Mouse (Mus musculus): Measurements from ENCODE around the gene Olfr1192-ps1.
"Not testable (repeated sequence)": the region's sequence is repeated elsewhere in the genome, so short reads cannot be mapped to it uniquely, and the experiment has no call there.

The Olfr1192-ps1 gene

GRCm38 (mm10) chr2:88648209-88648608, at the start of gene Olfr1192-ps1:
Gene Olfr1192-ps1 (plus strand): TSS chr2:88648509.
- DNase-seq: no peak

GRCm38 (mm10) chr2:88640242-88640641, 8.1 kb upstream of the Olfr1192-ps1 start, which contains the start of gene Olfr1191-ps1:
Gene Olfr1191-ps1 (plus strand): TSS chr2:88640542.
- DNase-seq: not testable (repeated sequence)

- not testable (repeated sequence) for DNase-seq
These were observed 27.0 kb downstream of the Olfr1192-ps1 start, which contains the start of gene Olfr1193 for GRCm38 (mm10) chr2:88675328-88675727. Gene Olfr1193 (plus strand): TSS chr2:88675628.

GRCm38 (mm10) chr2:88689087-88689486, 40.8 kb downstream of the Olfr1192-ps1 start, which contains the start of gene Olfr1195:
Gene Olfr1195 (minus strand): TSS chr2:88689187.
- no peak for DNase-seq

- DNase-seq: no peak
These were observed 56.2 kb downstream of the Olfr1192-ps1 start, which contains the start of gene Olfr1196 for GRCm38 (mm10) chr2:88704497-88704896. Gene Olfr1196 (minus strand): TSS chr2:88704597.
